Mouse (Mus musculus): ENCODE results near the gene Fbxo8. TPM values are rescaled to one million over a fixed set of nuclear protein-coding genes. Genes with fewer than 3 reads are reported as not detected.
A peak's percentile ranks its signal among the peaks of the same experiment; 100 is the strongest.

Fbxo8 gene
- polyA plus RNA-seq, 1 experiment from 2014 or later, result 38.7 TPM

DNA sequence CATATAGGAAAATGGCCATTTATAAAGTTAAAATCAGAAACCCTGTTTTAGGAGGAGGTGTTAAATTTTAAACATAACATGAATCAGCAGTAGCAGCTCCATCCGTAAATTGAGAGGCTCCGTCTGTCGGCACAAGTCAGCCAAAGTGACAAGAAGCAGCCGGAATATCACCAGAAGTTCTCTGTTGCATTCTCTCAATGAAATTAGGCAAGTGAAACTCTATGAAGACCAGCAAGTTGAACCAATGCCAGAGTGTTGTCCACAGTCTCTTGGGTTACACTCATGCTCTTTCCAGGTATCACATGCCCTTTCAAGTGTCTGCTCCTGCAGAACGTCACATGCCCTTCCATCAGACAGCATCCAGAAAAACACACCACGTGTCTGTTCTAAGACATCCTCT, 60.8 kb downstream of the Fbxo8 start:
- Histone ChIP-seq H3K4me2 (no peak overlapping the region), H3K27me3 (no peaks in the 10 kb centered on the region), H3K36me3 (replicated peaks) (no peaks in the 10 kb centered on the region), H3K27ac (replicated peaks) (no peak overlapping the region), H3K4me3 (replicated peaks) (no peak overlapping the region), H3K4me1 (replicated peaks) (no peaks in the 10 kb centered on the region), H3K9me3 (replicated peaks) (no peaks in the 10 kb centered on the region), H3K9ac (no peak overlapping the region)
- no peak for ATAC-seq (ENCODE audit: insufficient read depth)
- 76% methylated on average over 6 of the region's 6 CpGs for WGBS (ENCODE audit: insufficient replicate concordance)

DNA sequence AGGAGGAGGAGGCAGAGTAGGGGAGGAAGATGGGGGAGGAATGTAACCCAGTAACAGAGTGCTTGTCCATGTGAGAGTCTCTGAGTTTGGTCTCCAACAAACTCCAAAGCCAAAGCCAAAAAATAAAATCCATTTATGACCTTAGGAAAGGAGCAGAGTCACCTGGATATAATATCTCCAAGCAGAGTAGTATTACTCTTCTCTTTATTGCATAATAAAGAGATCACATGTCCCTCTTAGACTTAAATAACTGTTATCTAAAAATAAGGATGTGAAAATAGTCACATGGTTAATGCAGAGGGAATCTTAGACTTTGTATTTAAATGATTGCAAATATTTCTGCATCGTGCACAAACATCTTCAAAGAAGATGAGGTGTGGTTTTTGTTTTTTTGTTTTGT, 63.3 kb downstream of the Fbxo8 start:
- peaks cover 5% of the 10 kb centered on the region for H3K27me3 ChIP-seq
- no peaks in the 10 kb centered on the region for H3K36me3 ChIP-seq (replicated peaks)
- 59% methylated on average over 1 of the region's 1 CpGs for WGBS (ENCODE audit: insufficient replicate concordance)
- no peak overlapping the region for H3K4me2 ChIP-seq
- no peak overlapping the region for H3K27ac ChIP-seq (replicated peaks)
- no peak overlapping the region for H3K4me3 ChIP-seq (replicated peaks)
- no peak overlapping the region for H3K9ac ChIP-seq
- ATAC-seq (ENCODE audit: insufficient read depth), result no peak
- no peaks in the 10 kb centered on the region for H3K9me3 ChIP-seq (replicated peaks)
- H3K4me1 ChIP-seq (replicated peaks), result no peaks in the 10 kb centered on the region

DNA sequence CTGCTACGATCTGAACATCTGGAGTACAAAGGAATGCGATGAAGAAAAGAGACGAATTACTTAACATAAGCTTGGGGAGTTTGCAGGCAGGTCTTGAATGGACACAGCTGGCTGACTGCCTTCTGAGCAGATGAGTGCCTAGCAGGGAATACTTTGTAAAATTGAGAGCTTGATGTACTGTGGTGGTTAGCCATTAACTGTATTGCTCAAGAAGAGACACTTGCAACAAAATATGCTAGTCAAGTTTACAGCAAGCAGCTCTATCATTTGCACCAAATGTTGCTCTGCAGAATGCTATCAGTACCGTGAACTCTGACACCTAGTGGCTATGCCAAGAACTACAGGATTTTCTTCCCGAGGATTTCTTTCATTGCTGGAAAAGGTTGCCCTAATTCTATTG, 64.1 kb downstream of the Fbxo8 start:
- Histone ChIP-seq H3K4me2 (no peak overlapping the region), H3K9ac (no peak overlapping the region), H3K36me3 (replicated peaks) (no peaks in the 10 kb centered on the region), H3K27ac (replicated peaks) (no peak overlapping the region), H3K27me3 (peaks cover 12% of the 10 kb centered on the region), H3K9me3 (replicated peaks) (no peaks in the 10 kb centered on the region), H3K4me1 (replicated peaks) (0 out of 2 replicates have a peak, but pooled peaks cover 2% of the 10 kb centered on the region), H3K4me3 (replicated peaks) (no peak overlapping the region)
- 12% methylated on average over 5 of the region's 5 CpGs for WGBS (ENCODE audit: insufficient replicate concordance)
- ATAC-seq (ENCODE audit: insufficient read depth), result 0 out of 2 replicates have a peak, but pooled peaks have one; percentile 42

DNA sequence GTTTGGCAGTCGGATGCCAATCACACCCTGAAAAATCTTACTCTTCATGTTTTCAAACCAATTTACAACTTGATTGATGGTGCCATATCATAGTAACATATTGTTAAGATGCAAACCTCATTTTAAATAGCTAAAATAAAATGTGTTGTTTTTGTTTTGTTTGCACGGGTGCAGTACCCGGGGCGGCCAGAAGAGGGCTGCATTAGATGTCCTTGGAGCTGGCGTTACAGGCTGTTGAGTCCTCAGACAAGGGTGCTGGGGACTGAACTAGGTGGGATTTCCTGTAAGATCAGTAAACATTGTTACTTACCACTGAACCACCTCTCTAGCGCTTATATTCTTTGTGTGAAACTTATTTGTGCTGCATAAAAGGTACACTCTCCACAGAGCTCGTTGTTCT, 65.4 kb downstream of the Fbxo8 start:
- Histone ChIP-seq H3K4me2 (no peak overlapping the region), H3K9ac (no peak overlapping the region), H3K4me1 (replicated peaks) (0 out of 2 replicates have a peak, but pooled peaks cover 12% of the 10 kb centered on the region), H3K9me3 (replicated peaks) (no peaks in the 10 kb centered on the region), H3K27ac (replicated peaks) (no peak overlapping the region), H3K4me3 (replicated peaks) (no peak overlapping the region), H3K27me3 (peaks cover 25% of the 10 kb centered on the region), H3K36me3 (replicated peaks) (no peaks in the 10 kb centered on the region)
- no peak for ATAC-seq (ENCODE audit: insufficient read depth)
- 26% methylated on average over 7 of the region's 7 CpGs for WGBS (ENCODE audit: insufficient replicate concordance)

DNA sequence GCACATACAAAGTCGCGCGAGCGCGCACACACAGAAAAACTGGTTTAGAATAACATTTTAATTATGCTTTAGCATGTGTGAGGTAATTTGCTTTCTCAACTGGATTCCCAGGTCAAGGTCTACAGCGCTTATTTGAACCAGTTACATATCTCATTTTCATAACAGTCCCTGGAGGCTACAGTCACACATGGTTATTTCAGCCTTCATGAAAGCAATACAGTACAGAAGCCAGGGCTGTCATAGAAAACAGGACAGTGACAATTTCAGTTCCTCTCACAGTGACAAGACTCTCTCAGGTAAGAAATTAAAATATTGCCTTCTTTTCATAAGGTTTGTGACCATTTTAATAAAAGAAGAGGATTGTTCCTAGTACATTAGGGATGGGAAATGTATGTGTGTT, 66.4 kb downstream of the Fbxo8 start:
- Histone ChIP-seq H3K9me3 (replicated peaks) (no peaks in the 10 kb centered on the region), H3K4me2 (no peak overlapping the region), H3K27me3 (peaks cover 29% of the 10 kb centered on the region), H3K36me3 (replicated peaks) (no peaks in the 10 kb centered on the region), H3K4me3 (replicated peaks) (no peak overlapping the region), H3K4me1 (replicated peaks) (0 out of 2 replicates have a peak, but pooled peaks cover 12% of the 10 kb centered on the region), H3K9ac (no peak overlapping the region), H3K27ac (replicated peaks) (no peak overlapping the region)
- no peak for ATAC-seq (ENCODE audit: insufficient read depth)
- WGBS (ENCODE audit: insufficient replicate concordance), result 89% methylated on average over 6 of the region's 6 CpGs

DNA sequence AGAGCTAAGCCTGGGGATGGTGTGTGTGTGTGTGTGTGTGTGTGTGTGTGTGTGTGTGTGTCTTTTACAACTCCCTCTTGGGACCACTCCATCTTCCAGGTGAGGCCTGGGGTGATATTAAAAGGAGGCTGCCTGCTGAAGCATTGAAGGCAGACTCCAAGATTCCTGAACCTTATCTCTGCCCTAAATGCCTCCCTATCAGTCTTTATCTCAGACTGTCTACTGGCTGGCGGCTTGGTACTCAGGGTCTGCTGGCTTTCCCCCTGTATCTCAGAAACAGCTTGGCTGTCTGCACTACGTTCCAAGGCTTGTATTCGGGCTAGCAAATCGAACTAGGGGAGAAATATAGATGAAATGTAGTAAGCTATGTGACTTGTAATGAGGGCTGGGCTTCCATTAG, 68.2 kb downstream of the Fbxo8 start:
- Histone ChIP-seq H3K4me3 (replicated peaks) (no peak overlapping the region), H3K27ac (replicated peaks) (no peak overlapping the region), H3K9me3 (replicated peaks) (no peaks in the 10 kb centered on the region)

DNA sequence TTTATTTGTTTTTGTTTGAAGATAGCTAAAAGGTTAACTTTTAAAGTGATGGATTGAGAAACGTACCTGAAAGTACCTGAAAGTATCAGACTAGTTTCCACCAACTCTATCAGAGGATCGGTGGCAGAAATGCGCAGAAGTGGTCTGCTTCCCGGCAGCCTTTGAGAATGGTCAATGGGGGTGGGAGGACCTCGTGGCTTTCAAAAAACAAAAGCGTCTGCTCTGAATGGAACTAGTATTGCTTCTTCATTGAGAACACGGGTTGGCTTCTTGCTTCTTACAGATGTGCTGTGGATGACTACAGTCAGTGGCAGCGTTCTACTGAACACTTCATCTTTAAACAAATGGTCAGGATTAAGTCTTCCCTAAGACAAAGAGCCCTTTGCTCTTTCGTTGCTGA, 68.7 kb downstream of the Fbxo8 start:
- Histone ChIP-seq H3K27me3 (peaks cover 52% of the 10 kb centered on the region), H3K4me3 (replicated peaks) (no peak overlapping the region), H3K4me1 (replicated peaks) (0 out of 2 replicates have a peak, but pooled peaks cover 12% of the 10 kb centered on the region), H3K4me2 (no peak overlapping the region), H3K27ac (replicated peaks) (no peak overlapping the region), H3K9ac (no peak overlapping the region), H3K36me3 (replicated peaks) (no peaks in the 10 kb centered on the region), H3K9me3 (replicated peaks) (no peaks in the 10 kb centered on the region)
- WGBS (ENCODE audit: insufficient replicate concordance), result 20% methylated on average over 9 of the region's 9 CpGs
- no peak for ATAC-seq (ENCODE audit: insufficient read depth)

More for the DNA sequence above, 68.2 kb downstream of the Fbxo8 start:
- ATAC-seq (ENCODE audit: insufficient read depth), result no peak
- Histone ChIP-seq H3K4me2 (no peak overlapping the region), H3K36me3 (replicated peaks) (no peaks in the 10 kb centered on the region), H3K4me1 (replicated peaks) (0 out of 2 replicates have a peak, but pooled peaks cover 12% of the 10 kb centered on the region), H3K27me3 (peaks cover 47% of the 10 kb centered on the region), H3K9ac (no peak overlapping the region)
- 7% methylated on average over 4 of the region's 4 CpGs for WGBS (ENCODE audit: insufficient replicate concordance)

DNA sequence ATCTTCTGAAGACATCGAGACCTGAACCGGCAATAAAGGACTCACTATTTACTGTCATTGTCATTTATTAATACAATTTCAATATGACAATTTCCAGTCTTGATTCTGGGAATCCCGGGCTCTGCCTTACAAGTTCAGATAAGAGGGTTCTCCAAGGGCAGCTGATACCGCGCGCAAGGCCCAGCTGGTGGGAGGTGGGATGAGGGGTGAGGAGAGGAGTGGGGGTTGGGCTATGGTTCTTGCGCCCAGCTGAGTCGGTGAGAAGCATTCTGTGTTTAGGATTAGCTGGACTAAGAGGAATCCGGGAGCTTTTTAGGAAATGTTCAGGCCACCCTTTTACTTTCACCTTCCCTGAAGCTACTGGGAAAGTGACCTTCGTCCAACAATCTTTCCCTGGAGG, 69.8 kb downstream of the Fbxo8 start:
- H3K4me3 ChIP-seq (replicated peaks), result no peak overlapping the region
- 13% methylated on average over 10 of the region's 10 CpGs for WGBS (ENCODE audit: insufficient replicate concordance)
- peak overlapping the region; percentile 18; the same call in 1 of the 2 replicates for H3K4me2 ChIP-seq
- peaks cover 54% of the 10 kb centered on the region for H3K27me3 ChIP-seq
- no peak for ATAC-seq (ENCODE audit: insufficient read depth)
- no peaks in the 10 kb centered on the region for H3K36me3 ChIP-seq (replicated peaks)
- 0 out of 2 replicates have a peak, but pooled peaks cover 12% of the 10 kb centered on the region for H3K4me1 ChIP-seq (replicated peaks)
- no peaks in the 10 kb centered on the region for H3K9me3 ChIP-seq (replicated peaks)
- no peak overlapping the region for H3K27ac ChIP-seq (replicated peaks)
- no peak overlapping the region for H3K9ac ChIP-seq

DNA sequence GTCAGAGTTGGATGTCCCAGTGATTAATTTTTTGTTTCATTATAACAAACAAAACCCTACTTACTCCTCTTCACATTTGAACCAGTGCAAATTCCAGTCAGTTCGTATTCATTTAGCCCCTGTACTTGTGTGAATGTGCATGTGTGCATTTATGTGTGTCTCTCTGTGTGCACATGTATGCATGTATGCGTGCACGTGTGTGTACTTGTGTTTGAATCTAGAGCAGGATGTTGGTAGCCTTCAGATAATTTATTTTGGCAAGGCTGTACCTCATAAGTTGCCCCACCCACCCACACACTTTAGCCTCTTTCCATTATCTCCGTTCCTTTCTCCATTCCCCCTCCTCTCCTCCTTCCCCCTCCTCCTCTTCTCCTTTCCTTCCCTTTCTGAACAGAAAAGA, 70.2 kb downstream of the Fbxo8 start:
- Histone ChIP-seq H3K36me3 (replicated peaks) (no peaks in the 10 kb centered on the region), H3K9me3 (replicated peaks) (no peaks in the 10 kb centered on the region), H3K27ac (replicated peaks) (no peak overlapping the region), H3K9ac (no peak overlapping the region), H3K27me3 (peaks cover 54% of the 10 kb centered on the region), H3K4me3 (replicated peaks) (no peak overlapping the region), H3K4me1 (replicated peaks) (0 out of 2 replicates have a peak, but pooled peaks cover 12% of the 10 kb centered on the region), H3K4me2 (peak overlapping the region; percentile 18; the same call in 1 of the 2 replicates)
- ATAC-seq (ENCODE audit: insufficient read depth), result no peak
- 13% methylated on average over 4 of the region's 4 CpGs for WGBS (ENCODE audit: insufficient replicate concordance)

DNA sequence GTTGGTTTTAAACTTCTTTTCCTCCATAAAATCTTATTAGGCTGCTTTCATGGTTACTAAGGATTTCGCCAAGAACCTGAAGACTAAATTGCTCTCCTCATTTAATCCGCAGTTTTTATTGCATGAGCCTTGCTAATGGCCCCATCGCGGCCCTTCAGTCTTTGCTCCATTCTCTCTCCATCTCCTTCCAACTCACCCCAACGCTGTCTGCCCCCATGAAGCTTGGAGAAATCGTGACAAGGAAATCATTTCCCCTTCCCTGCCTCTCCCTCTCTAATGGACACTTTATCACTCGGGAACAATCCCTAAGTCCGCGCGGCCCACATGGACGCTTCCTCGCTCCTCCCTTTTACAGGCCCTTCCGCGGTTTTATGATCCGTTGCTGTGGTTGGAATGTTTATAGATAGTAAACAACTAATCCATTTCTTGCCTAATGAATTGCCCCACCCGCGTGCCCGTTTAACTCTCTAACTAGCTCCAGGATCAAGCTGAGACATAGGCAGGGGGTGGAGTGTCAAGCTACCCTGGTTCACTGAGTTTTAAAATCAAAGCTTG, 71.7 kb downstream of the Fbxo8 start:
- Histone ChIP-seq H3K27me3 (peaks cover 54% of the 10 kb centered on the region), H3K36me3 (replicated peaks) (no peaks in the 10 kb centered on the region)
- no peak for ATAC-seq (ENCODE audit: insufficient read depth)

DNA sequence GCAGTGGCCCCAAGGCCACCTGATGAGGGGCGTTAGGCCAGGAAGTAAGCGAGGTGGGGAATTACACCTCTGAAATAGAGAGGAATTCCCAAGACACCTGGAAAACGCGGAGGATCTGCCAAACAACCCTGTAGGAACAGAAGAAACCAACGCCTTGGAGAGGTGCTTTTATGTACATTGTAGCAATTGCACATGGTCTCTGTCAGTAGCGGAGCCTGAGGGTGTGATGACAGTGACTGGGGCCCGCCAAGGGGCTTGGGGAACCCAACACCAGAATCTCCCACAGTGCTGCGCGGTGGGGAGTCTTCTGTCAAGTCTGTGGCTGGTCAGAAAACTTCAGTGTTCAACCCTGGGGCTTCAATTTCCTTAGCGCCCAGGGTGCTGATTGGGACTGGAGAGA, 72.5 kb downstream of the Fbxo8 start:
- Histone ChIP-seq H3K4me3 (replicated peaks) (no peak overlapping the region), H3K9me3 (replicated peaks) (no peaks in the 10 kb centered on the region), H3K27ac (replicated peaks) (no peak overlapping the region), H3K4me2 (no peak overlapping the region), H3K36me3 (replicated peaks) (no peaks in the 10 kb centered on the region), H3K4me1 (replicated peaks) (0 out of 2 replicates have a peak, but pooled peaks cover 12% of the 10 kb centered on the region), H3K9ac (no peak overlapping the region), H3K27me3 (peaks cover 54% of the 10 kb centered on the region)
- no peak for ATAC-seq (ENCODE audit: insufficient read depth)
- 10% methylated on average over 10 of the region's 10 CpGs for WGBS (ENCODE audit: insufficient replicate concordance)

More for the DNA sequence above, 71.7 kb downstream of the Fbxo8 start:
- Histone ChIP-seq H3K4me3 (replicated peaks) (no peak overlapping the region), H3K27ac (replicated peaks) (no peak overlapping the region), H3K4me2 (peak overlapping the region; percentile 13; the same call in 1 of the 2 replicates), H3K9me3 (replicated peaks) (no peaks in the 10 kb centered on the region), H3K4me1 (replicated peaks) (0 out of 2 replicates have a peak, but pooled peaks cover 12% of the 10 kb centered on the region), H3K9ac (no peak overlapping the region)
- WGBS (ENCODE audit: insufficient replicate concordance), result 4% methylated on average over 18 of the region's 18 CpGs

DNA sequence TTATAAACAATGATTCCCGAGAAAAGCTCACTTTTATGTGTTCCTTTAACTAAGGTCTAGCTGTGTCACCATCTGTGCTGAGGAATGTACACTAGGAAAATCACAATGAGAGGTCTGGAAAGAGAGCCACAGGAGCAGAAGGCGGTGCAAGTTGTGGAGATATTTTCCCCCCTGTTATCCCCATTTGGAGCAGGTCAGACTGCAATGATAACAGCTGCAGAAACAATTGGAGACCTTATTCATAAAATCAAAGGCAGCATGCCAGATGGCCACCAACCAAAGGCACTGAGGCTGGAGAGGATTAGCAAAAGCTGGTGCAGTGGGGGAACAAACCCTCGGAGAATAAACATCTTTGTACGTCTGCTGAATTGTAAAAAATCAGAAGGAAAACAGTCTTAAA, 78.3 kb downstream of the Fbxo8 start:
- Histone ChIP-seq H3K27me3 (peaks cover 6% of the 10 kb centered on the region; the same call in 1 of the 2 replicates), H3K36me3 (replicated peaks) (no peaks in the 10 kb centered on the region), H3K4me1 (replicated peaks) (no peaks in the 10 kb centered on the region), H3K27ac (replicated peaks) (no peak overlapping the region), H3K4me3 (replicated peaks) (no peak overlapping the region), H3K9ac (no peak overlapping the region), H3K4me2 (no peak overlapping the region), H3K9me3 (replicated peaks) (no peaks in the 10 kb centered on the region)
- no peak for ATAC-seq (ENCODE audit: insufficient read depth)
- 43% methylated on average over 4 of the region's 4 CpGs for WGBS (ENCODE audit: insufficient replicate concordance)
